Mouse (Mus musculus) liver, embryonic 11.5 days (tissue): ENCODE results near the gene Rab1a. TPM values are rescaled to one million over a fixed set of nuclear protein-coding genes. Genes with fewer than 3 reads are reported as not detected.

Source experiments
- ATAC-seq: fragments of 200-750 bp; cut with Nextera tagmentation; replicated peaks from 2 replicates; pipeline ENCODE4 v1.8.0; 2017; ENCODE audit warnings: moderate number of reproducible peaks, mild to moderate bottlenecking, moderate TSS enrichment, moderate library complexity; ENCODE audit not compliant: low FRiP score
- DNase-seq: peaks from one replicate; pipeline ENCODE4 v3.0.0-alpha.2; 2017; ENCODE audit warnings: low spot score
- H3K27ac ChIP-seq: fragments of 300-500 bp; sonication (generic); 2 replicates; pipeline ENCODE4 v1.5.1; 2014; ENCODE audit warnings: mild to moderate bottlenecking, low read depth, low read length, control low read depth
- H3K27me3 ChIP-seq: fragments of 300-500 bp; sonication (generic); replicated peaks from 2 replicates; pipeline ENCODE4 v1.6.1; 2014; ENCODE audit warnings: low read length, mixed read lengths; ENCODE audit not compliant: control insufficient read depth, insufficient read depth
- H3K36me3 ChIP-seq: fragments of 300-500 bp; sonication (generic); 2 replicates; pipeline ENCODE4 v1.6.1; 2014; ENCODE audit warnings: mild to moderate bottlenecking, low read length, moderate library complexity, mixed read lengths; ENCODE audit not compliant: control insufficient read depth, insufficient read depth
- H3K4me1 ChIP-seq: fragments of 300-500 bp; sonication (generic); replicated peaks from 2 replicates; pipeline ENCODE4 v1.6.1; 2014; ENCODE audit warnings: low read length, mixed read lengths; ENCODE audit not compliant: control insufficient read depth, insufficient read depth
- H3K4me2 ChIP-seq: fragments of 300-500 bp; sonication (generic); 2 replicates; pipeline ENCODE4 v1.6.1; 2014; ENCODE audit warnings: mild to moderate bottlenecking, control low read depth, moderate library complexity
- H3K4me3 ChIP-seq: fragments of 300-500 bp; sonication (generic); 2 replicates; pipeline ENCODE4 v1.5.1; 2014; ENCODE audit warnings: low read depth, low read length, control low read depth
- H3K9ac ChIP-seq: fragments of 300-500 bp; sonication (generic); 2 replicates; pipeline ENCODE4 v1.6.1; 2014; ENCODE audit warnings: low read depth, low read length, control low read depth
- H3K9me3 ChIP-seq: fragments of 300-500 bp; sonication (generic); 2 replicates; pipeline ENCODE4 v1.6.1; 2016; ENCODE audit warnings: low read length, inconsistent platforms, mixed read lengths; ENCODE audit not compliant: control insufficient read depth
- WGBS: fragments of 180-500 bp; shearing (Covaris S2); extraction: QIAGEN DNeasy Blood & Tissue Kit; methylation state at CpG from one replicate; pipeline ENCODE4 v1.1.7; 2014; 5-methylcytosine and 5-hydroxymethylcytosine counted together
- polyA plus RNA-seq: library from polyadenylated mRNA; unstranded; fragments of >200 nt; fragmentation: Nextera tagmentation; extraction: Ambion mirVana; gene quantifications from 2 replicates; pipeline ENCODE4 v1.2.1, GENCODE M21; 2014

The Rab1a gene
- polyA plus RNA-seq, 1 experiment from 2014 or later, result 180 TPM

DNA sequence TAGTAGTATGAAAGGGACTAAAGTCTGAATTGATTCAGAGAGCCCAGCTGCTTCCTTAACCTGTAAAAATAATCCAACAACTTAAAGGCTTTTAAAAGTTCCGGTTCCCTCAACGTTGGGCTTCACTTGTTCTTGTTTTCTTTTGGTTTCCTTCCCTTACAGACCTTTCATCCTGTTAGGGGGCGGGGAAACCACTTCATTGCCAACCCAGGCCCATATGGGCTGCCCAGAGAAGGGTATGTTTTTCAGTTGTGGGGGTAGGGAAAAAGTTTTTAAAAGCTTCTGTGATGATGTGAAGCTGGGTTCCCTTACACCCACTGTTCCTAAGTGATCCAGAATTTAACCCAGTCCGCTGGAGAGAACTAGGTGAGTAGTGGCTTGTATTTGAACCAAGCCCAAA lies 47.0 kb downstream of the Rab1a start:
- no peak overlapping the region for H3K27ac ChIP-seq
- peak overlapping the region; percentile 77 for H3K4me3 ChIP-seq
- DNase-seq, result no peak
- no peak for ATAC-seq
- no peaks in the 10 kb centered on the region for H3K9me3 ChIP-seq
- 16% methylated on average over 4 of the region's 4 CpGs for WGBS
- peaks cover 36% of the 10 kb centered on the region for H3K4me1 ChIP-seq
- no peaks in the 10 kb centered on the region for H3K27me3 ChIP-seq
- peak overlapping the region; percentile 98 for H3K4me2 ChIP-seq
- H3K9ac ChIP-seq, result peak overlapping the region; percentile 95; the same call in 1 of the 2 replicates
- H3K36me3 ChIP-seq, result no peaks in the 10 kb centered on the region

DNA sequence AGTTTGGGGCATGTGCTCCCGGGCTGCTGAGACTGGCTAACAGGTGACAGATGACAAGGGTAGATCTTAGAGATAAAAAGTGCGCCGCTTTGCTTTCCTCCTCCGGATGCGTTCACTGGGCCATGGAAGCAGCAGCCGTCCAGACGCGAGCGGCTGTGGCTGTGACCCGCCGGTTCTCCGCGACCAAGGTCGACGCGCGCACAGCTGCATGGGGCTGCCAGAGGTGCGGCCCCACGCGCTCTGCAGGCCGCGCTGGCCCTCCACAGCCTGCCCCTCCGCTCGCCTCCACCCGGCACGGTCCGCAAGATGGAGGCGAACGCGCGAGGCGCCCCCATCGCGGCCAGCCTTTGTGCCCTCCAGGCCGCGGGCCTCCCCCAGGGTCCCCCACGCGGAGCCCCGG lies 47.6 kb downstream of the Rab1a start:
- H3K9me3 ChIP-seq, result no peaks in the 10 kb centered on the region
- ATAC-seq, result peak; percentile 52
- H3K27ac ChIP-seq, result peak overlapping the region; percentile 70
- H3K27me3 ChIP-seq, result no peaks in the 10 kb centered on the region
- WGBS, result under 1% methylated on average over 39 of the region's 39 CpGs
- no peak for DNase-seq
- no peaks in the 10 kb centered on the region for H3K36me3 ChIP-seq
- peak overlapping the region; percentile 95 for H3K9ac ChIP-seq
- peaks cover 33% of the 10 kb centered on the region for H3K4me1 ChIP-seq
- H3K4me3 ChIP-seq, result peak overlapping the region; percentile 77
- H3K4me2 ChIP-seq, result peak overlapping the region; percentile 98

DNA sequence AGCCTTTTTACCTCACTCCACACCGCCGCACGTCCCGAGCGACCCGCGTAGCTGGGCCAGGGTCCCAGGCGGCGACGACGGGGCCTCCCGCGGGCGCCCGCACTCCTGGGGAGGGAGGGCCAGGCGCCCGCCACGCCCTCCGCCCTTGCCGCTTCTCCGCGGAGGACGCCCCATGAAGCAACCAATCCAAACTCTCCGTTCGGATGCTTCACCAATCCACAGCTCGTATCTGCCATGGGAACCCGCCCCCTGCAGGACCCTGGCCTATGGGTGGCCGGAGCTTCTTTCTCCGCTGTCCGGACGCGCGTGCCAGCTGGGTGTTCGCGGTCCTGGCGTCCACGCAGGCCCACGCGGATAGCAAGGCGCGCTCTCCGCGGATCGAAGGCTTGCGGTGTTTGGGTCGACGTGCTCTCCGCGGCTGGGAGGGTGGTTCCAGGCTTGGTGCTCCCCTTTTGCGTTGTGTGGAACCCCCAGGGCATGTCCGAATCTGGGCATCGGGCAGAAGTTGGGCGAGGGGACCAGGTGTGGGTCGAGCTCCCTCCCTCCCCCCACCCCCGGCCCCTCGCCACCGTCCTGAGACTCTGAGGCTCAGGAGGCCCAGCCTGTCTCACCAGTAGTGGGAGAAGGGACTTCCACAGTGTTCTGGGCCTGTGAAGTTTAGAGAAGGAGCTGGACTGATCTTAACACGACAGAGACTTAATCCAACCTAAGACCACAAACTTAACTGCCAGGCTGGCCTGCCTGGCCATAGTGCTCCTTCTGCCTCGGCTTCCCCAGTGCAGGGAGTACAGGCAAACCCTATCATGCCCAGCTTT lies 48.3 kb downstream of the Rab1a start, which contains the start of gene Cep68:
Gene Cep68, minus strand, starts transcription at position 134 of the 815 bp plus-strand sequence.
- no peaks in the 10 kb centered on the region for H3K9me3 ChIP-seq
- peaks cover 26% of the 10 kb centered on the region for H3K4me1 ChIP-seq
- peak within 1 kb of the TSS; percentile 98 for H3K4me2 ChIP-seq
- H3K27ac ChIP-seq, result peak within 1 kb of the TSS; percentile 70
- H3K9ac ChIP-seq, result peak within 1 kb of the TSS; percentile 95
- ATAC-seq (peak; percentile 98), DNase-seq (peak; percentile 92)
- under 1% methylated on average over 53 of the region's 59 CpGs for WGBS
- H3K27me3 ChIP-seq, result no peaks in the 10 kb centered on the region
- H3K4me3 ChIP-seq, result peak within 1 kb of the TSS; percentile 77
- no peaks in the 10 kb centered on the region for H3K36me3 ChIP-seq

DNA sequence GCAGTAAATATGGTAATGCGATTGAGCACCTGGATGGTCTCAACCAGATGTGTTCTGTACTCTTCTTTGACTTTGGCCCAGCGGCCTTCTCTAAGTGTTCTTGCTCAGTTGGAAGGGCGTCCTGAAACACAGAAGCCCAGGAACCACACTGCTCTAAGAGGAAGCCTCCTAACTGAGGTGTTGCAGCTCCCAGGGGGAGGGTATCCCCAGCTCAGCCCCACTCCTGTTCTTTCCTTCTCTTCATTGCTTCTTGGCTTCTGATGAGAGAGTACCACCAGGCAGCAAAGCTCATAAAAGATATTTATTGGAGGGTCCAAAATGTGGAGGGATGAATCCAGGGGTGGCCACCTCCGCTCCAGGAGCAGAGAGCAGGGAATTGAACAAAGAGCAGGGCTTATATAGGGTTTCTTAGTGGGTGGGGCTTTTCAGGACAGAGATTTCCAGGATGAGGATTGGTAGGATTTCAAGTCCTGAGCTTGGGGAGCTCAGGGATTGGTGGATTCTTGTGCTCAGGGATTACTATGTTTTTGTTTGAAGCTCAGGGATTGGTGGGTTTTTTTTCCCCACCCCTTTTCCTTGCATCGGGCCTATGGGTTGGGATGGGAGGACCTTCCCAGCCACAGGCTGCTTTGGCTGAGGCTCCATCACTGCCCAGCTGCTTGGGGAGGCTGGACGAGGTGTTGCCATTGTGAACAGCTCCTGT lies 49.4 kb downstream of the Rab1a start:
- no peaks in the 10 kb centered on the region for H3K9me3 ChIP-seq

GRCm38 (mm10) chr11:20253088-20253487 lies 51.9 kb downstream of the Rab1a start:
- H3K4me1 ChIP-seq, result 0 out of 2 replicates have a peak, but pooled peaks cover 2% of the 10 kb centered on the region
- 75% methylated on average over 2 of the region's 2 CpGs for WGBS
- no peaks in the 10 kb centered on the region for H3K9me3 ChIP-seq
- no peak overlapping the region for H3K9ac ChIP-seq
- no peak for DNase-seq
- no peak overlapping the region for H3K27ac ChIP-seq
- no peak for ATAC-seq
- no peak overlapping the region for H3K4me3 ChIP-seq
- no peaks in the 10 kb centered on the region for H3K27me3 ChIP-seq
- no peak overlapping the region for H3K4me2 ChIP-seq
- no peaks in the 10 kb centered on the region for H3K36me3 ChIP-seq

More for the DNA sequence above, 49.4 kb downstream of the Rab1a start:
- DNase-seq, result no peak
- 75% methylated on average over 6 of the region's 6 CpGs for WGBS
- Histone ChIP-seq H3K27ac (no peak overlapping the region), H3K9ac (no peak overlapping the region), H3K36me3 (no peaks in the 10 kb centered on the region), H3K27me3 (no peaks in the 10 kb centered on the region), H3K4me1 (peaks cover 24% of the 10 kb centered on the region), H3K4me2 (peak overlapping the region; percentile 98; the same call in 1 of the 2 replicates), H3K4me3 (no peak overlapping the region)
- ATAC-seq, result no peak

DNA sequence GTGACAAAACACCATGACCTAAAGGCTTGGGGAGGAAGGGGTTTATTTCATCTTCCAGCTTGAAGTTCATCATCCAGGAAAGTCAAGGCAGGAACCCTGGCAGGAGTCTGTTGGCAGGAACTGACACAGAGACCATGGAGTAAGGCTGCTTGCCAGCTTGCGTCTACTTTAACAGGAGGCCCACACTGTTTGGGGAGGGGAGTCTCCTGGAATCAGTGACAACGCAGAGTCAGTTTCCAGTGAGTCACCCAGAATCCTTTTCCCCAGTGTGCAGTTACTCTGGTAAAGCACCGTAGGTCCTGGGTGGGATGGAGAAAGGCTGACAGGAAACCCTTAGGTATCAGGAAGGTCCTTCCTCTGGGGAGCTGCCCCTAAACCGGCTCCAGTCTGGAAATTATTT lies 53.6 kb downstream of the Rab1a start:
- no peak overlapping the region for H3K9ac ChIP-seq
- ATAC-seq, result no peak
- DNase-seq, result no peak
- H3K27me3 ChIP-seq, result no peaks in the 10 kb centered on the region
- H3K4me2 ChIP-seq, result no peak overlapping the region
- H3K9me3 ChIP-seq, result no peaks in the 10 kb centered on the region
- H3K36me3 ChIP-seq, result no peaks in the 10 kb centered on the region
- no peaks in the 10 kb centered on the region for H3K4me1 ChIP-seq
- WGBS, result 83% methylated on average over 4 of the region's 4 CpGs
- no peak overlapping the region for H3K4me3 ChIP-seq
- H3K27ac ChIP-seq, result no peak overlapping the region

DNA sequence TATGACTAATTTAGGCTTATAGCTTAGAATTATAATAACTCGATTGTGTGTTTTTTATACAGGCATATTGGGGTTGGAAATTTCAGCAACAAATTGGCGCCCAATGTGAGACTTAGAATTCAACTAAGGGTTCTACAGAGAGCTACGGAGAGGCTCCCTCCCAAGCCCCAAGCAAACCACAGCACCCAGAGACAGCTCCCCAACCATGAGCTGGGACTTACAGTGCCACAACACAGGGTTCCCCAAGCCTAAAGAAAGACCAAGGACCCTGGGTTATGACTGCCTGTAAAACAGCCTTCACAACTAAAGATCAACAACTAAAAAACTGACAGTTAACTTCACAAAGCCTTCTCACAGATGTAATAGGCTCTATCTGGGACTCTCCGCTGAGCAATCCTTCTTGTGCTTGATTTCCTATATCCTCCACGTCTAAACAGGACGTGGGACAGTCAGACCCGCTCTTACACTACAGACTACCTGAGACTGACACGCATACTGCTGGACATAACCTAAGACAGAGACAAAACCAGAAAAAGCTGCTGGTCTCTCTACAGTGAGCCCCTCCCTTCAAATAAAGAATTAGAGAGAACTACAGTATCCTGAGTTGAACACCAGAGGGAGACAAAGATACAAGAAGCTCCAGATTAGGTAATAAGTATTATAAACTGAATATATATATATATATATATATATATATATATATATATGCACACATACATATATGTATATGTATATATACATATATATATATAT lies 61.6 kb downstream of the Rab1a start:
- no peaks in the 10 kb centered on the region for H3K27me3 ChIP-seq
- H3K36me3 ChIP-seq, result no peaks in the 10 kb centered on the region
- DNase-seq (no peak), ATAC-seq (no peak)
- H3K27ac ChIP-seq, result no peak overlapping the region
- 54% methylated on average over 8 of the region's 8 CpGs for WGBS
- H3K4me2 ChIP-seq, result no peak overlapping the region
- H3K4me1 ChIP-seq, result no peaks in the 10 kb centered on the region
- no peak overlapping the region for H3K9ac ChIP-seq
- no peak overlapping the region for H3K4me3 ChIP-seq
- no peaks in the 10 kb centered on the region for H3K9me3 ChIP-seq

GRCm38 (mm10) chr11:20269885-20270284 lies 68.7 kb downstream of the Rab1a start:
- no peak for DNase-seq
- ATAC-seq, result no peak
- H3K9ac ChIP-seq, result no peak overlapping the region
- H3K4me1 ChIP-seq, result no peaks in the 10 kb centered on the region
- H3K4me2 ChIP-seq, result no peak overlapping the region
- H3K27me3 ChIP-seq, result no peaks in the 10 kb centered on the region
- H3K36me3 ChIP-seq, result no peaks in the 10 kb centered on the region
- H3K27ac ChIP-seq, result no peak overlapping the region
- H3K9me3 ChIP-seq, result no peaks in the 10 kb centered on the region
- 81% methylated on average over 6 of the region's 6 CpGs for WGBS
- no peak overlapping the region for H3K4me3 ChIP-seq
